Mouse (Mus musculus): ENCODE results near the gene Tagap1. TPM values are rescaled to one million over a fixed set of nuclear protein-coding genes. Genes with fewer than 3 reads are reported as not detected.
"Not testable (repeated sequence)": the region's sequence is repeated elsewhere in the genome, so short reads cannot be mapped to it uniquely, and the experiment has no call there.

Gene Tagap1
- polyA plus RNA-seq, 2 experiments = 52.3 to 53.0 TPM

- H3K36me3 ChIP-seq (ENCODE audit: control insufficient read depth, insufficient read depth, low read length); H3K9me3 ChIP-seq (ENCODE audit: control insufficient read depth, low read length); ATAC-seq (ENCODE audit: low FRiP score, low read depth); H3K4me2 ChIP-seq (replicated peaks; ENCODE audit: low read depth, low read length, severe bottlenecking); H3K27me3 ChIP-seq (ENCODE audit: control insufficient read depth, insufficient read depth, low read length); H3K4me3 ChIP-seq (replicated peaks; ENCODE audit: low read length); H3K27ac ChIP-seq (replicated peaks; ENCODE audit: low read depth, low read length); H3K9ac ChIP-seq (ENCODE audit: low read depth, low read length, severe bottlenecking); H3K4me1 ChIP-seq (ENCODE audit: control insufficient read depth, insufficient read depth, low read length); DNase-seq (ENCODE audit: low spot score): not testable (repeated sequence)
- WGBS = 86% methylated on average over 8 of the region's 8 CpGs
Observed at GRCm38 (mm10) chr17:6996826-6997225, 35.9 kb upstream of the Tagap1 start.

- not testable (repeated sequence) for H3K4me2 ChIP-seq (replicated peaks; ENCODE audit: low read depth, low read length, severe bottlenecking); H3K9me3 ChIP-seq (ENCODE audit: control insufficient read depth, low read length); H3K4me1 ChIP-seq (ENCODE audit: control insufficient read depth, insufficient read depth, low read length); H3K9ac ChIP-seq (ENCODE audit: low read depth, low read length, severe bottlenecking); H3K4me3 ChIP-seq (replicated peaks; ENCODE audit: low read length); ATAC-seq (ENCODE audit: low FRiP score, low read depth); H3K27me3 ChIP-seq (ENCODE audit: control insufficient read depth, insufficient read depth, low read length); H3K27ac ChIP-seq (replicated peaks; ENCODE audit: low read depth, low read length); H3K36me3 ChIP-seq (ENCODE audit: control insufficient read depth, insufficient read depth, low read length); DNase-seq (ENCODE audit: low spot score)
- no CpG with 5 or more reads among the region's 6 CpGs for WGBS
Observed at GRCm38 (mm10) chr17:6995504-6995903, 34.5 kb upstream of the Tagap1 start.

- H3K36me3 ChIP-seq (ENCODE audit: control insufficient read depth, insufficient read depth, low read length); H3K27ac ChIP-seq (replicated peaks; ENCODE audit: low read depth, low read length); H3K27me3 ChIP-seq (ENCODE audit: control insufficient read depth, insufficient read depth, low read length); ATAC-seq (ENCODE audit: low FRiP score, low read depth); H3K9me3 ChIP-seq (ENCODE audit: control insufficient read depth, low read length); DNase-seq (ENCODE audit: low spot score); H3K4me2 ChIP-seq (replicated peaks; ENCODE audit: low read depth, low read length, severe bottlenecking); H3K9ac ChIP-seq (ENCODE audit: low read depth, low read length, severe bottlenecking); H3K4me1 ChIP-seq (ENCODE audit: control insufficient read depth, insufficient read depth, low read length); H3K4me3 ChIP-seq (replicated peaks; ENCODE audit: low read length): not testable (repeated sequence)
- WGBS = 92% methylated on average over 1 of the region's 1 CpGs
Observed at GRCm38 (mm10) chr17:6986118-6986517, 25.2 kb upstream of the Tagap1 start.

GRCm38 (mm10) chr17:6980144-6980543 lies 19.2 kb upstream of the Tagap1 start:
- DNase-seq (ENCODE audit: low spot score); H3K27me3 ChIP-seq (ENCODE audit: control insufficient read depth, insufficient read depth, low read length); H3K9me3 ChIP-seq (ENCODE audit: control insufficient read depth, low read length); H3K36me3 ChIP-seq (ENCODE audit: control insufficient read depth, insufficient read depth, low read length); H3K9ac ChIP-seq (ENCODE audit: low read depth, low read length, severe bottlenecking); H3K27ac ChIP-seq (replicated peaks; ENCODE audit: low read depth, low read length); ATAC-seq (ENCODE audit: low FRiP score, low read depth); H3K4me2 ChIP-seq (replicated peaks; ENCODE audit: low read depth, low read length, severe bottlenecking); H3K4me3 ChIP-seq (replicated peaks; ENCODE audit: low read length); H3K4me1 ChIP-seq (ENCODE audit: control insufficient read depth, insufficient read depth, low read length): not testable (repeated sequence)
- 80% methylated on average over 5 of the region's 8 CpGs for WGBS

GRCm38 (mm10) chr17:6979380-6979779 lies 18.4 kb upstream of the Tagap1 start:
- peak overlapping the region; percentile 62; the same call in 1 of the 2 replicates for H3K9ac ChIP-seq (ENCODE audit: low read depth, low read length, severe bottlenecking)
- not testable (repeated sequence) for H3K9me3 ChIP-seq (ENCODE audit: control insufficient read depth, low read length); H3K4me1 ChIP-seq (ENCODE audit: control insufficient read depth, insufficient read depth, low read length); H3K27me3 ChIP-seq (ENCODE audit: control insufficient read depth, insufficient read depth, low read length); H3K27ac ChIP-seq (replicated peaks; ENCODE audit: low read depth, low read length); ATAC-seq (ENCODE audit: low FRiP score, low read depth); H3K36me3 ChIP-seq (ENCODE audit: control insufficient read depth, insufficient read depth, low read length); DNase-seq (ENCODE audit: low spot score)
- 11% methylated on average over 4 of the region's 5 CpGs for WGBS
- peak overlapping the region; percentile 46 for H3K4me3 ChIP-seq (replicated peaks; ENCODE audit: low read length)
- H3K4me2 ChIP-seq (replicated peaks; ENCODE audit: low read depth, low read length, severe bottlenecking) = peak overlapping the region; percentile 49

- not testable (repeated sequence) for DNase-seq (ENCODE audit: low spot score); H3K4me1 ChIP-seq (ENCODE audit: control insufficient read depth, insufficient read depth, low read length); H3K36me3 ChIP-seq (ENCODE audit: control insufficient read depth, insufficient read depth, low read length); H3K9me3 ChIP-seq (ENCODE audit: control insufficient read depth, low read length); H3K27me3 ChIP-seq (ENCODE audit: control insufficient read depth, insufficient read depth, low read length); H3K27ac ChIP-seq (replicated peaks; ENCODE audit: low read depth, low read length)
- H3K4me3 ChIP-seq (replicated peaks; ENCODE audit: low read length) = peak within 1 kb of the TSS; percentile 46
- WGBS = 2% methylated on average over 28 of the region's 68 CpGs
- H3K4me2 ChIP-seq (replicated peaks; ENCODE audit: low read depth, low read length, severe bottlenecking) = peak within 1 kb of the TSS; percentile 49
- H3K9ac ChIP-seq (ENCODE audit: low read depth, low read length, severe bottlenecking) = peak within 1 kb of the TSS; percentile 62
- peak; percentile 98 for ATAC-seq (ENCODE audit: low FRiP score, low read depth)
Observed at GRCm38 (mm10) chr17:6978287-6979248, 17.6 kb upstream of the Tagap1 start, which contains the start of gene Gm49721. Gene Gm49721, plus strand, starts transcription at chr17:6978904.

- H3K4me3 ChIP-seq (replicated peaks; ENCODE audit: low read length); H3K36me3 ChIP-seq (ENCODE audit: control insufficient read depth, insufficient read depth, low read length); H3K4me1 ChIP-seq (ENCODE audit: control insufficient read depth, insufficient read depth, low read length); H3K27ac ChIP-seq (replicated peaks; ENCODE audit: low read depth, low read length); H3K9ac ChIP-seq (ENCODE audit: low read depth, low read length, severe bottlenecking); H3K27me3 ChIP-seq (ENCODE audit: control insufficient read depth, insufficient read depth, low read length); H3K9me3 ChIP-seq (ENCODE audit: control insufficient read depth, low read length); ATAC-seq (ENCODE audit: low FRiP score, low read depth); DNase-seq (ENCODE audit: low spot score); H3K4me2 ChIP-seq (replicated peaks; ENCODE audit: low read depth, low read length, severe bottlenecking): not testable (repeated sequence)
- WGBS = 55% methylated on average over 2 of the region's 3 CpGs
Observed at GRCm38 (mm10) chr17:6974985-6975384, 14.0 kb upstream of the Tagap1 start.

GRCm38 (mm10) chr17:6972836-6973396 lies 12.0 kb upstream of the Tagap1 start:
- not testable (repeated sequence) for H3K4me3 ChIP-seq (replicated peaks; ENCODE audit: low read length); ATAC-seq (ENCODE audit: low FRiP score, low read depth); H3K9ac ChIP-seq (ENCODE audit: low read depth, low read length, severe bottlenecking); H3K9me3 ChIP-seq (ENCODE audit: control insufficient read depth, low read length); H3K4me2 ChIP-seq (replicated peaks; ENCODE audit: low read depth, low read length, severe bottlenecking); H3K27me3 ChIP-seq (ENCODE audit: control insufficient read depth, insufficient read depth, low read length); H3K4me1 ChIP-seq (ENCODE audit: control insufficient read depth, insufficient read depth, low read length); H3K27ac ChIP-seq (replicated peaks; ENCODE audit: low read depth, low read length); H3K36me3 ChIP-seq (ENCODE audit: control insufficient read depth, insufficient read depth, low read length)
- peak; percentile 2 for DNase-seq (ENCODE audit: low spot score)
- WGBS = 43% methylated on average over 4 of the region's 4 CpGs
